Mouse (Mus musculus): ENCODE measurements around the gene Rtf2.

GRCm38 (mm10) chr2:172484696-172485370 is 44.5 kb downstream of the Rtf2 start:
- TF ChIP-seq FLI1 (IDR thresholded peaks at IDR 0.05; ENCODE audit: low read length) (no peak), GATA1 (IDR thresholded peaks at IDR 0.05; ENCODE audit: borderline replicate concordance, low read length) (no peak)

Data from megakaryocyte, embryonic 14.5 days (primary cell).